Mouse (Mus musculus): ENCODE results near the gene Ippk. TPM values are rescaled to one million over a fixed set of nuclear protein-coding genes. Genes with fewer than 3 reads are reported as not detected.

Ippk gene
- total RNA-seq, 4 experiments from 2014 or later, result 6.1 to 7.6 (median 7.0) TPM

- DNase-seq (ENCODE audit: low spot score in 2 of 2), result peak; percentile 75 to 83
Measured at GRCm38 (mm10) chr13:49480057-49480456, 59.0 kb downstream of the Ippk start.

- DNase-seq (ENCODE audit: low spot score in 2 of 2), result no peak
Measured at GRCm38 (mm10) chr13:49480551-49480950, 59.5 kb downstream of the Ippk start.

- DNase-seq (ENCODE audit: low spot score in 2 of 2), result no peak
Measured at GRCm38 (mm10) chr13:49485388-49485787, 64.3 kb downstream of the Ippk start.

GRCm38 (mm10) chr13:49492376-49493368, 71.6 kb downstream of the Ippk start, which contains the start of gene Tes3-ps:
Gene Tes3-ps (plus strand): TSS chr13:49493318.
- no peak for DNase-seq (ENCODE audit: low spot score in 2 of 2)

- DNase-seq (ENCODE audit: low spot score in 2 of 2), result no peak
Measured at GRCm38 (mm10) chr13:49504510-49504909, 83.5 kb downstream of the Ippk start, which contains the start of gene Ecm2. Gene Ecm2 (plus strand): TSS chr13:49504810.

GRCm38 (mm10) chr13:49505776-49506175, 84.7 kb downstream of the Ippk start:
- no peak for DNase-seq (ENCODE audit: low spot score in 2 of 2)

- no peak for DNase-seq (ENCODE audit: low spot score in 2 of 2)
Measured at GRCm38 (mm10) chr13:49507176-49507575, 86.1 kb downstream of the Ippk start.

Other genes starting within 250 kb of the Ippk start
- gene Ninj1, start 233.8 kb upstream of the Ippk start, total RNA-seq (2022), result 10 to 100 TPM; 15.4 to 22.5 (median 19.0) TPM
- gene Card19, start 205.2 kb upstream of the Ippk start, total RNA-seq (2022), result 100 to 1,000 TPM; 121 to 134 (median 131) TPM
- gene Susd3, start 172.5 kb upstream of the Ippk start, total RNA-seq (2022), result under 1 TPM in 1 of 4 experiments, not detected in 3; 0.94 TPM
- 1 to 10 TPM in 2 of 4 experiments, under 1 TPM in 2; 0.34 to 1.5 (median 0.98) TPM for gene Fgd3, start 100.9 kb upstream of the Ippk start, total RNA-seq (2022)
- 10 to 100 TPM; 21.6 to 26.7 (median 24.6) TPM for gene Bicd2, start 79.7 kb upstream of the Ippk start, total RNA-seq (2022)
- gene Tes3-ps, start 72.1 kb downstream of the Ippk start, total RNA-seq (2022), result 1 to 10 TPM; 1.3 to 2.0 (median 1.7) TPM
- 1 to 10 TPM; 3.7 to 7.9 (median 5.6) TPM for gene Ecm2, start 83.6 kb downstream of the Ippk start, total RNA-seq (2022)
- gene Aspn, start 123.2 kb downstream of the Ippk start, total RNA-seq (2022), result 10 to 100 TPM in 2 of 4 experiments, 1 to 10 TPM in 2; 6.7 to 15.4 (median 9.9) TPM
- gene Omd, start 161.2 kb downstream of the Ippk start, total RNA-seq (2022), result 1 to 10 TPM in 2 of 4 experiments, under 1 TPM in 2; 0.68 to 3.6 (median 1.8) TPM
- gene Ogn, start 186.8 kb downstream of the Ippk start, total RNA-seq (2022), result 10 to 100 TPM; 12.6 to 36.1 (median 29.0) TPM
- gene Cenpp, start 231.5 kb downstream of the Ippk start, total RNA-seq (2022), result 1 to 10 TPM in 2 of 4 experiments, under 1 TPM in 2; 0.67 to 1.8 (median 0.94) TPM
- gene Nol8, start 231.8 kb downstream of the Ippk start, total RNA-seq (2022), result 10 to 100 TPM; 12.0 to 16.5 (median 13.6) TPM